ENCODE assay signal across 35 mouse cellular contexts in genomic region chr17:48118570-48118969, GRCm38 (mm10). TPM values are rescaled to one million over a fixed set of nuclear protein-coding genes. Genes with fewer than 3 reads are reported as not detected.
A peak's percentile ranks its signal among the peaks of the same experiment; 100 is the strongest.
DNase-seq lines count a peak whose midpoint lies in the region; ATAC-seq and TF ChIP-seq lines count a peak whose summit lies in the region.
"Had no signal": no experiment of that assay in that cellular context is flagged by ENCODE, and none has a peak within 500 bp of the region (broad histone marks: within the 10 kb centered on the region; RNA-seq: fewer than 3 reads in every experiment).

No protein-coding gene starts in this region.

- no peaks in the 10 kb centered on the region for H3K4me1 ChIP-seq in lung, postnatal 0 days (ENCODE audit: insufficient read depth, low read depth, low read length)
- no peaks in the 10 kb centered on the region for H3K4me1 ChIP-seq in lung, adult 2 months (ENCODE audit: control insufficient read depth, insufficient read depth, low read length)
- peaks cover 17 to 25% of the 10 kb centered on the region in 2 experiments for H3K4me1 ChIP-seq in CH12.LX (ENCODE audit: control insufficient read depth in 1 of 2, insufficient read depth in 2 of 2)
- H3K4me1 ChIP-seq: embryonic facial prominence, embryonic 10.5 days; hindbrain, embryonic 12.5 days; kidney, embryonic 15.5 days; limb, embryonic 13.5 days; liver, embryonic 13.5 days; lung, embryonic 15.5 days; midbrain, embryonic 10.5 days had no signal

- no peak overlapping the region for H3K4me2 ChIP-seq in lung, postnatal 0 days (replicated peaks; ENCODE audit: low read depth, low read length)
- peak overlapping the region; percentile 7; the same call in 1 of the 2 replicates for H3K4me2 ChIP-seq in CH12.LX (ENCODE audit: insufficient read depth, low read depth, poor library complexity, severe bottlenecking)
- H3K4me2 ChIP-seq: heart, embryonic 11.5 days; hindbrain, embryonic 12.5 days; kidney, embryonic 15.5 days; limb, embryonic 13.5 days; liver, embryonic 13.5 days; lung, embryonic 15.5 days had no signal

- no peak for TF ChIP-seq RAD21 in CH12.LX (IDR thresholded peaks at IDR 0.05; ENCODE audit: low read depth, low read length)

- in situ Hi-C loops in CH12.LX (cut with MboI; ENCODE audit: low pct_ligation_motif_present, low pct_unique_long_range_greater_than_20kb, low sequenced_read_pairs) = loop anchor here (10.0 to 25.0 kb wide), 2 partner anchors 169 to 216 kb away; partner anchors contain the start of gene Treml2

- H3K36me3 ChIP-seq in lung, postnatal 0 days (ENCODE audit: insufficient read depth, low read length) = no peaks in the 10 kb centered on the region
- H3K36me3 ChIP-seq in CH12.LX (replicated peaks in 1 of 2; ENCODE audit: control insufficient read depth in 1 of 2, insufficient read depth in 1 of 2, low read length in 1 of 2) = no peaks in the 10 kb centered on the region
- H3K36me3 ChIP-seq: embryonic facial prominence, embryonic 10.5 days; hindbrain, embryonic 12.5 days; kidney, embryonic 15.5 days; limb, embryonic 13.5 days; liver, embryonic 13.5 days; lung, embryonic 15.5 days; midbrain, embryonic 10.5 days had no signal

- no peak for TF ChIP-seq POLR2A in lung, adult 2 months (IDR thresholded peaks at IDR 0.05; ENCODE audit: borderline replicate concordance, extremely low read depth, low read depth, low read length)
- TF ChIP-seq POLR2A in CH12.LX (IDR thresholded peaks at IDR 0.05; ENCODE audit: low read depth, low read length) = no peak

- WGBS in lung, postnatal 0 days = 52% methylated on average over 1 of the region's 1 CpGs
- 50% methylated on average over 1 of the region's 1 CpGs for WGBS in lung, adult 2 months

- H3K9ac ChIP-seq in lung, postnatal 0 days (replicated peaks; ENCODE audit: low read depth) = no peak overlapping the region
- no peak overlapping the region for H3K9ac ChIP-seq in CH12.LX (ENCODE audit: insufficient read depth, low read depth)
- H3K9ac ChIP-seq: hindbrain, embryonic 12.5 days; kidney, embryonic 15.5 days; limb, embryonic 13.5 days; liver, embryonic 13.5 days; lung, embryonic 15.5 days had no signal

- no peaks in the 10 kb centered on the region for H3K27me3 ChIP-seq in lung, postnatal 0 days (replicated peaks; ENCODE audit: insufficient read depth, low read length)
- no peaks in the 10 kb centered on the region for H3K27me3 ChIP-seq in CH12.LX (replicated peaks)
- H3K27me3 ChIP-seq: hindbrain, embryonic 12.5 days; kidney, embryonic 15.5 days; limb, embryonic 13.5 days; liver, embryonic 13.5 days; lung, embryonic 15.5 days had no signal

- DNase-seq in lung, postnatal 0 days (ENCODE audit: low spot score) = peak; percentile 31
- no peak for DNase-seq in lung, adult 2 months
- DNase-seq in CH12.LX (ENCODE audit: extremely low read depth) = peak; percentile 84
- DNase-seq in urinary bladder, adult 2 months (ENCODE audit: low spot score) = no peak
- DNase-seq in left cerebral cortex, postnatal 36 days (ENCODE audit: low spot score in 2 of 2) = no peak
- DNase-seq: adrenal gland, postnatal 14 days; cerebellum, adult 11 months; cerebellum, adult 9-11 months; gastrocnemius, postnatal 36 days; kidney, postnatal 36 days; layer of hippocampus, postnatal 36 days; liver, embryonic 13.5 days; lung, postnatal 4 days; right cerebral cortex, postnatal 25 days had no signal

- TF ChIP-seq EP300 in lung, postnatal 0 days (IDR thresholded peaks at IDR 0.05) = no peak
- TF ChIP-seq EP300 in CH12.LX (IDR thresholded peaks at IDR 0.05; ENCODE audit: low read length) = peak; percentile 96

- no peak for TF ChIP-seq CTCF in lung, postnatal 0 days (IDR thresholded peaks at IDR 0.05)
- no peak for TF ChIP-seq CTCF in lung, adult 2 months (IDR thresholded peaks at IDR 0.05; ENCODE audit: insufficient read depth, low read length)
- no peak for TF ChIP-seq CTCF in CH12.LX (conservative IDR thresholded peaks at IDR 0.05 in 1 of 2, IDR thresholded peaks at IDR 0.05 in 1 of 2; ENCODE audit: low read depth in 2 of 2, low read length in 2 of 2)

- dilution Hi-C loops in CH12.LX (cut with MboI; ENCODE audit: extremely low pct_ligation_motif_present, extremely low pct_unique_long_range_greater_than_20kb, low sequenced_read_pairs) = no loop called here

- H3K9me3 ChIP-seq in lung, postnatal 0 days (ENCODE audit: low read length) = no peaks in the 10 kb centered on the region
- H3K9me3 ChIP-seq in CH12.LX (replicated peaks; ENCODE audit: low read length) = peaks cover 16% of the 10 kb centered on the region
- H3K9me3 ChIP-seq: kidney, embryonic 15.5 days; lung, embryonic 15.5 days had no signal

- H3K27ac ChIP-seq in lung, postnatal 0 days (ENCODE audit: low read length) = no peak overlapping the region
- no peak overlapping the region for H3K27ac ChIP-seq in CH12.LX (ENCODE audit: insufficient read depth, low read depth)
- H3K27ac ChIP-seq: embryonic facial prominence, embryonic 10.5 days; hindbrain, embryonic 12.5 days; kidney, embryonic 15.5 days; limb, embryonic 13.5 days; liver, embryonic 13.5 days; lung, embryonic 15.5 days; midbrain, embryonic 10.5 days; stomach, postnatal 0 days had no signal

- ATAC-seq in lung, postnatal 0 days = no peak
- ATAC-seq in common myeloid progenitor, adult 5-6 weeks (replicated peaks; ENCODE audit: low read depth, poor library complexity, severe bottlenecking) = peak; percentile 98
- peak; percentile 82 for ATAC-seq in neutrophil, adult 5-6 weeks (ENCODE audit: extremely low read depth, insufficient number of reproducible peaks, low FRiP score, poor library complexity, severe bottlenecking)
- ATAC-seq: forebrain, embryonic 16.5 days; intestine, postnatal 0 days had no signal

- no peak overlapping the region for H3K4me3 ChIP-seq in lung, postnatal 0 days (ENCODE audit: low read depth, low read length)
- no peak overlapping the region for H3K4me3 ChIP-seq in lung, adult 2 months (replicated peaks; ENCODE audit: extremely low read depth, low read depth, low read length)
- H3K4me3 ChIP-seq in CH12.LX (replicated peaks in 1 of 3; ENCODE audit: low read depth in 2 of 3, low read length in 2 of 3, poor library complexity in 1 of 3) = no peak overlapping the region
- H3K4me3 ChIP-seq: embryonic facial prominence, embryonic 10.5 days; hindbrain, embryonic 12.5 days; kidney, embryonic 15.5 days; limb, embryonic 13.5 days; liver, embryonic 13.5 days; lung, embryonic 15.5 days; midbrain, embryonic 10.5 days had no signal

- intact Hi-C loops in left cerebral cortex, postnatal 36 days (cut with DNase I) = loop anchor here (10.0 kb wide), 1 partner anchor 216 kb away; no protein-coding TSS in a partner anchor

- no peaks in the 10 kb centered on the region for H3K79me2 ChIP-seq in CH12.LX (replicated peaks; ENCODE audit: control insufficient read depth, extremely low read depth, insufficient read depth, poor library complexity, severe bottlenecking)

TF ChIP-seq in CH12.LX, 34 proteins besides CTCF, POLR2A, EP300 and RAD21 (continues in another document):
- peak; percentile 91 for TF ChIP-seq RCOR1 (conservative IDR thresholded peaks at IDR 0.05; ENCODE audit: low read depth, low read length)
- peak; percentile 66 for TF ChIP-seq CHD2 (IDR thresholded peaks at IDR 0.05; ENCODE audit: low read length)
- TF ChIP-seq BHLHE40 (IDR thresholded peaks at IDR 0.05; ENCODE audit: low read depth, low read length) = peak; percentile 58
- TF ChIP-seq MEF2A (IDR thresholded peaks at IDR 0.05; ENCODE audit: borderline replicate concordance, low read depth, low read length) = peak; percentile 69
- no peak for TF ChIP-seq NRF1 (IDR thresholded peaks at IDR 0.05; ENCODE audit: low read depth, low read length)
- TF ChIP-seq ZNF384 (IDR thresholded peaks at IDR 0.05; ENCODE audit: low read depth, low read length) = peak; percentile 95
- peak; percentile 44; the same call in 1 of the 2 replicates for TF ChIP-seq MYC (IDR thresholded peaks at IDR 0.05; ENCODE audit: low read depth, low read length)
- TF ChIP-seq PAX5 (IDR thresholded peaks at IDR 0.05; ENCODE audit: low read length) = no peak
- TF ChIP-seq IRF4 (IDR thresholded peaks at IDR 0.05; ENCODE audit: low read depth, low read length) = peak; percentile 78
- peak; percentile 73 for TF ChIP-seq ETS1 (conservative IDR thresholded peaks at IDR 0.05; ENCODE audit: low read depth, low read length)
- TF ChIP-seq TCF12 (IDR thresholded peaks at IDR 0.05; ENCODE audit: low read depth, low read length) = peak; percentile 90
- TF ChIP-seq HCFC1 (IDR thresholded peaks at IDR 0.05; ENCODE audit: low read depth, low read length) = no peak
- TF ChIP-seq ELF1 (IDR thresholded peaks at IDR 0.05; ENCODE audit: low read depth, low read length) = 0 out of 2 replicates have a peak, but pooled peaks have one; percentile 21
- TF ChIP-seq NELFE (IDR thresholded peaks at IDR 0.05; ENCODE audit: low read depth, low read length) = no peak

RNA-seq across cellular contexts. Expression of gene 9830107B12Rik, which starts 27.5 kb away (rescaled TPM):
- polyA plus RNA-seq in lung, postnatal 0 days (2015; fragmentation: Nextera tagmentation; extraction: Ambion mirVana) = 0.12 and 0.32 TPM in 2 replicates
- polyA plus RNA-seq in lung, adult 2 months (2012; rRNA removed) = 0.09 and 0.15 TPM in 2 replicates
- not detected in 2 replicates for total RNA-seq in CH12.LX (2012; rRNA removed)
- not detected in 2 replicates for total RNA-seq in CH12.LX (2014; rRNA removed)
- not detected in 2 replicates for polyA plus RNA-seq in CH12.LX (2012; ENCODE audit: insufficient read length, low read depth)
- 1.4 TPM in 1 of 2 replicates, not detected in the other for total RNA-seq in common myeloid progenitor, adult 5-6 weeks (2017)
- 31.7 and 33.5 TPM in 2 replicates for total RNA-seq in neutrophil, adult 5-6 weeks (2017)
- 0.04 and 0.06 TPM in 2 replicates for polyA plus RNA-seq in urinary bladder, adult 2 months (2012; rRNA removed)
- total RNA-seq in left cerebral cortex, postnatal 36 days (2021) = not detected
- total RNA-seq: adrenal gland, postnatal 14 days; gastrocnemius, adult 18-20 months; gastrocnemius, postnatal 36 days; layer of hippocampus, adult 8-10 months; layer of hippocampus, postnatal 36 days; left cerebral cortex, postnatal 10 days had no signal
- polyA plus RNA-seq: brain, embryonic 14.5 days; C2C12; cortical plate, adult 2 months; embryonic facial prominence, embryonic 10.5 days; forebrain, embryonic 16.5 days; heart, embryonic 11.5 days; intestine, postnatal 0 days; kidney, embryonic 15.5 days; limb, embryonic 13.5 days; lung, embryonic 15.5 days; midbrain, embryonic 10.5 days; neural tube, embryonic 11.5 days; stomach, postnatal 0 days; thymus, postnatal 0 days had no signal

RNA-seq across cellular contexts. Expression of gene 1700067P10Rik, which starts 29.5 kb away (rescaled TPM):
- not detected in 2 replicates for polyA plus RNA-seq in lung, postnatal 0 days (2015; fragmentation: Nextera tagmentation; extraction: Ambion mirVana)
- polyA plus RNA-seq in lung, adult 2 months (2012; rRNA removed) = not detected in 2 replicates
- total RNA-seq in CH12.LX (2012; rRNA removed) (not detected in 2 replicates), CH12.LX (2014; rRNA removed) (not detected in 2 replicates)
- not detected in 2 replicates for polyA plus RNA-seq in CH12.LX (2012; ENCODE audit: insufficient read length, low read depth)
- total RNA-seq in common myeloid progenitor, adult 5-6 weeks (2017) = not detected in 2 replicates
- not detected in 2 replicates for total RNA-seq in neutrophil, adult 5-6 weeks (2017)
- 0.09 and 0.12 TPM in 2 replicates for polyA plus RNA-seq in urinary bladder, adult 2 months (2012; rRNA removed)
- not detected for total RNA-seq in left cerebral cortex, postnatal 36 days (2021)
- total RNA-seq: adrenal gland, postnatal 14 days; gastrocnemius, adult 18-20 months; gastrocnemius, postnatal 36 days; layer of hippocampus, adult 8-10 months; layer of hippocampus, postnatal 36 days; left cerebral cortex, postnatal 10 days had no signal
- polyA plus RNA-seq: brain, embryonic 14.5 days; C2C12; embryonic facial prominence, embryonic 10.5 days; forebrain, embryonic 16.5 days; heart, embryonic 11.5 days; heart, postnatal 0 days; intestine, postnatal 0 days; kidney, embryonic 15.5 days; limb, embryonic 13.5 days; liver, embryonic 13.5 days; lung, embryonic 15.5 days; midbrain, embryonic 10.5 days; neural tube, embryonic 11.5 days; stomach, postnatal 0 days; thymus, postnatal 0 days had no signal

RNA-seq across cellular contexts. Expression of gene A530064D06Rik, which starts 48.5 kb away (rescaled TPM):
- 0.52 and 0.80 TPM in 2 replicates for polyA plus RNA-seq in lung, postnatal 0 days (2015; fragmentation: Nextera tagmentation; extraction: Ambion mirVana)
- 0.55 and 0.71 TPM in 2 replicates for polyA plus RNA-seq in lung, adult 2 months (2012; rRNA removed)
- total RNA-seq in CH12.LX (2012; rRNA removed) (not detected in 2 replicates), CH12.LX (2014; rRNA removed) (0.15 and 0.20 TPM in 2 replicates)
- 0.60 and 0.68 TPM in 2 replicates for polyA plus RNA-seq in CH12.LX (2012; ENCODE audit: insufficient read length, low read depth)
- 0.29 and 0.37 TPM in 2 replicates for total RNA-seq in common myeloid progenitor, adult 5-6 weeks (2017)
- 129 and 143 TPM in 2 replicates for total RNA-seq in neutrophil, adult 5-6 weeks (2017)
- 0.41 and 0.69 TPM in 2 replicates for polyA plus RNA-seq in urinary bladder, adult 2 months (2012; rRNA removed)
- not detected for total RNA-seq in left cerebral cortex, postnatal 36 days (2021)
- total RNA-seq: adrenal gland, postnatal 14 days; gastrocnemius, adult 18-20 months; gastrocnemius, postnatal 36 days; layer of hippocampus, postnatal 36 days; left cerebral cortex, postnatal 10 days had no signal
- polyA plus RNA-seq: C2C12; cortical plate, adult 2 months; embryonic facial prominence, embryonic 10.5 days; forebrain, embryonic 16.5 days; heart, embryonic 11.5 days; hindbrain, embryonic 12.5 days; intestine, postnatal 0 days; kidney, embryonic 15.5 days; lung, embryonic 15.5 days; midbrain, embryonic 10.5 days; neural tube, embryonic 11.5 days; stomach, postnatal 0 days had no signal

Comparison
In these comparisons a context has a peak if more than half of its experiments do, and no peak if none do; other contexts are left out.
1. DNase-seq: peak in lung, postnatal 0 days (single experiment) and CH12.LX (single experiment); none in lung, adult 2 months (single experiment), urinary bladder, adult 2 months (single experiment) and left cerebral cortex, postnatal 36 days (0 of 2).
2. RNA of gene 9830107B12Rik, which starts 27.5 kb away (total RNA-seq): 31.7 to 33.5 TPM in neutrophil, adult 5-6 weeks; 1.4 TPM in common myeloid progenitor, adult 5-6 weeks, not detected in CH12.LX and not detected in left cerebral cortex, postnatal 36 days; every median in the first group is over 10 times any median in the second.
3. RNA of gene A530064D06Rik, which starts 48.5 kb away (total RNA-seq): 129 to 143 TPM in neutrophil, adult 5-6 weeks; 0.29 to 0.37 TPM in common myeloid progenitor, adult 5-6 weeks, 0.15 to 0.20 TPM in CH12.LX and not detected in left cerebral cortex, postnatal 36 days; every median in the first group is over 10 times any median in the second.